Mouse (Mus musculus) heart, embryonic 11.5 days (tissue): Measurements from ENCODE around the gene Smco3. TPM values are rescaled to one million over a fixed set of nuclear protein-coding genes. Genes with fewer than 3 reads are reported as not detected.
"Not testable (repeated sequence)": the region's sequence is repeated elsewhere in the genome, so short reads cannot be mapped to it uniquely, and the experiment has no call there.

ENCODE experiments used
- ATAC-seq: fragments of 200-750 bp; cut with Nextera tagmentation; replicated peaks from 2 replicates; pipeline ENCODE4 v1.8.0; 2017; ENCODE audit warnings: moderate library complexity; ENCODE audit not compliant: insufficient number of reproducible peaks, low FRiP score, low TSS enrichment
- H3K27ac ChIP-seq: fragments of 300-500 bp; sonication (generic); 2 replicates; pipeline ENCODE4 v1.5.1; 2014; ENCODE audit warnings: mild to moderate bottlenecking, low read depth, low read length
- H3K27me3 ChIP-seq: fragments of 300-500 bp; sonication (generic); 2 replicates; pipeline ENCODE4 v1.6.1; 2014; ENCODE audit warnings: mild to moderate bottlenecking, low read length, mixed read lengths; ENCODE audit not compliant: control insufficient read depth, insufficient read depth
- H3K36me3 ChIP-seq: fragments of 300-500 bp; sonication (generic); 2 replicates; pipeline ENCODE4 v1.6.1; 2014; ENCODE audit warnings: mild to moderate bottlenecking, low read length, moderate library complexity, mixed read lengths; ENCODE audit not compliant: control insufficient read depth, insufficient read depth
- H3K4me1 ChIP-seq: fragments of 300-500 bp; sonication (generic); 2 replicates; pipeline ENCODE4 v1.6.1; 2014; ENCODE audit warnings: low read length; ENCODE audit not compliant: control insufficient read depth, insufficient read depth
- H3K4me2 ChIP-seq: fragments of 300-500 bp; sonication (generic); 2 replicates; pipeline ENCODE4 v1.6.1; 2014; ENCODE audit warnings: mild to moderate bottlenecking, moderate library complexity
- H3K4me3 ChIP-seq: fragments of 300-500 bp; sonication (generic); 2 replicates; pipeline ENCODE4 v1.5.1; 2014; ENCODE audit warnings: low read depth, low read length
- H3K9ac ChIP-seq: fragments of 300-500 bp; sonication (generic); 2 replicates; pipeline ENCODE4 v1.6.1; 2014; ENCODE audit warnings: mild to moderate bottlenecking, low read depth, low read length, moderate library complexity
- H3K9me3 ChIP-seq: fragments of 300-500 bp; sonication (generic); replicated peaks from 2 replicates; pipeline ENCODE4 v1.6.1; 2016; ENCODE audit warnings: low read length; ENCODE audit not compliant: control insufficient read depth
- WGBS: fragments of 180-500 bp; shearing (Covaris S2); extraction: QIAGEN DNeasy Blood & Tissue Kit; methylation state at CpG from one replicate; pipeline ENCODE4 v1.1.7; 2014; ENCODE audit not compliant: insufficient replicate concordance; 5-methylcytosine and 5-hydroxymethylcytosine counted together
- polyA plus RNA-seq: library from polyadenylated mRNA; unstranded; fragments of >200 nt; fragmentation: Nextera tagmentation; extraction: Ambion mirVana; gene quantifications from 2 replicates; pipeline ENCODE4 v1.2.1, GENCODE M21; 2014

Smco3 gene
- not detected in 2 replicates for polyA plus RNA-seq

DNA sequence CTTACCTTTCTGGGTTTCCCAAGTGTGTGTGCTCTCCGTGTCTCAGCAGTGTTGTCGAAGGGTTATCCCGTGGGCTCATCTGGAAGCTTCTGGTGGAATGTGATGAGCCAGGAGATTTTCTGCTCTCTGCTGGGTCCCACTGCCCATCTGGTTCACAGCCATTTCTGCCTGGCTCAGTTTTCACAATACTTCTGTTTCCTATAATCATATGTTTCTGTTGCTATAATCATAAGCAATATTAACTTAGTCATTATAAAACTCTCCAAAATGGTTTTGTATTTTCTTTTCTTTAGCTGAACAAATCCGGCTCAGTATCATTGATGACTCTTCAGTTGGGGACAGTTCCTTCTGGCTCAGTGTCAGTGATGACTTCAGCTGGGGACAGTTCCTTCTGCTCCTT, at the start of gene Smco3:
Gene Smco3 (minus strand): TSS at position 101 of the 400 bp plus-strand sequence.
- WGBS = 41% methylated on average over 4 of the region's 4 CpGs
- Histone ChIP-seq H3K27ac (no peak within 1 kb of the TSS), H3K9ac (no peak within 1 kb of the TSS), H3K4me3 (no peak within 1 kb of the TSS), H3K4me2 (no peak within 1 kb of the TSS), H3K27me3 (no peaks in the 10 kb centered on the region), H3K9me3 (no peaks in the 10 kb centered on the region), H3K36me3 (no peaks in the 10 kb centered on the region), H3K4me1 (no peaks in the 10 kb centered on the region)
- ATAC-seq = no peak

GRCm38 (mm10) chr6:136884766-136885165, 49.5 kb upstream of the Smco3 start:
- not testable (repeated sequence) for ATAC-seq, H3K36me3 ChIP-seq, H3K27me3 ChIP-seq, H3K9me3 ChIP-seq, H3K9ac ChIP-seq, H3K4me3 ChIP-seq, H3K4me1 ChIP-seq, H3K27ac ChIP-seq, H3K4me2 ChIP-seq
- WGBS = 48% methylated on average over 1 of the region's 1 CpGs

- no peaks in the 10 kb centered on the region for H3K9me3 ChIP-seq
- H3K4me1 ChIP-seq = no peaks in the 10 kb centered on the region
- no peaks in the 10 kb centered on the region for H3K27me3 ChIP-seq
- no peaks in the 10 kb centered on the region for H3K36me3 ChIP-seq
- no peak overlapping the region for H3K9ac ChIP-seq
- 90% methylated on average over 6 of the region's 6 CpGs for WGBS
- H3K27ac ChIP-seq = no peak overlapping the region
- no peak overlapping the region for H3K4me3 ChIP-seq
- no peak overlapping the region for H3K4me2 ChIP-seq
- no peak for ATAC-seq
These were observed 48.7 kb upstream of the Smco3 start for GRCm38 (mm10) chr6:136883961-136884360.

DNA sequence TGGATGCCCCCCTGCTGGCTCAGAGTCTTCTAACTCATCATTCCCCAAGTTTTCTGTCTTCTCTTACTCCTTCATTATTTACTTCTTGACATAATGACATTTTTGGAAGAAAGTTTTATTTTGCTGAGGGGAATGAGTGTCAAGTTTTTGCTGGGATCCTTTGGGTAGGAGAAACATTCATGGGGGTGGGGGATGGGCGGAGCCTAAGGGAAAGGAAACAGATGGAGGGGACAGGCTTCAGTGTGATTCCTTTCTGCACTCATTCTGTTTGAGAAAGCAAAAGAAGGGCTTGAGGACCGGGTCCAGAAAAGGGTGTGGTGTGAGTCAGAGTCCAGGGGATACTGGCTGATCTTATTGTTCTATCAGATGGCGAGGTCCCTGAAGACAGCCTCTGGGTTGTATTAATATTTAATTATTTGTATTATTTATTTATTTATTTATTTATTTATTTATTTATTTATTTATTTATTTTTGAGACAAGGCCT, 48.2 kb upstream of the Smco3 start:
- WGBS = 74% methylated on average over 3 of the region's 3 CpGs
- no peak overlapping the region for H3K27ac ChIP-seq

DNA sequence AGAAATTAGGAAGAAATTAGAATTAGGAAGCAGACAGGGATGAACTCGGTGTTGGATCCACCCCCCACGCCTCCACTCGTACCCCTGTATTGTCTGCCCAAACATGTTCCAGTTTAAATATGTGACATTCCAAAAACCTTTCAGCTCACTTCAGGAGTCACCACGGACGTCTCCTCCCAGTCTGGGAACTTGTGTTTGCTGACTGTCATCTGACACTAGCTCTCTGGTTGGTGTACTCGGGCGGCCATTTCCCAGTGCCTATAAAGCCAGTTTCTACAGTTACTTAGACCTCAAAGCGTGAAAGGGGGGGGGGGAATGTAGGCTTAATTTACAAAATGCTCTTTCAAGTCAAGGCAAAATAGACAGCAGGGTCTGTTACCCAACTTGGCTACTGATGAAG, 46.4 kb upstream of the Smco3 start:
- no peaks in the 10 kb centered on the region for H3K36me3 ChIP-seq
- no peak overlapping the region for H3K4me2 ChIP-seq
- no peaks in the 10 kb centered on the region for H3K4me1 ChIP-seq
- no peak overlapping the region for H3K27ac ChIP-seq
- H3K9me3 ChIP-seq = no peaks in the 10 kb centered on the region
- no peak overlapping the region for H3K4me3 ChIP-seq
- H3K27me3 ChIP-seq = no peaks in the 10 kb centered on the region
- no peak for ATAC-seq
- H3K9ac ChIP-seq = no peak overlapping the region
- WGBS = 65% methylated on average over 8 of the region's 8 CpGs

More for the DNA sequence above, 48.2 kb upstream of the Smco3 start:
- Histone ChIP-seq H3K4me1 (no peaks in the 10 kb centered on the region), H3K9ac (no peak overlapping the region), H3K27me3 (no peaks in the 10 kb centered on the region), H3K4me3 (no peak overlapping the region), H3K36me3 (no peaks in the 10 kb centered on the region), H3K9me3 (no peaks in the 10 kb centered on the region), H3K4me2 (no peak overlapping the region)
- ATAC-seq = no peak

DNA sequence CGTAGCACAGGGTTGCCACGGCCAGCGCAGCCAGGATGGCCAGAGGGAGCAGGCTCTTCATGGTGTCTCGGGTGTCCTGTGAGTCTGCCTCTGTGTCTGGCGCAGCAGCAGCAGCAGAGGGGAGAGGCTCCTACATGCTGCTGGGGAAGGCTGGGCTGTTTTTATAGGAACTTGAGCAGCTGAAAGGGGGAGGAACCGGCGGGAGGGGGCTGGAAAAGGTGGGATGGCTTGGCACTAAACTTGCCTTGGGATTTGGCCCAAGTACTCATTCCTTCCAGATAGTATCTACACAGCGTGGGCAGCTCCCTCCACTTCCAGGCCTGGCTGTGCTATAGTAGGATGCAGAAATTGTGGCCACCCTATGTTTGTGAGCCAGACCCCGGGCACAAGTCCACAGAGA, 40.4 kb upstream of the Smco3 start, which contains the start of gene Mgp:
Gene Mgp (minus strand): TSS at position 154 of the 400 bp plus-strand sequence.
- ATAC-seq = 0 out of 2 replicates have a peak, but pooled peaks have one; percentile 35
- no peak within 1 kb of the TSS for H3K27ac ChIP-seq

GRCm38 (mm10) chr6:136874599-136874998, 39.3 kb upstream of the Smco3 start:
- Histone ChIP-seq H3K9me3 (no peaks in the 10 kb centered on the region), H3K4me1 (peaks cover 9% of the 10 kb centered on the region), H3K27me3 (no peaks in the 10 kb centered on the region), H3K9ac (no peak overlapping the region), H3K36me3 (no peaks in the 10 kb centered on the region), H3K27ac (no peak overlapping the region), H3K4me3 (no peak overlapping the region), H3K4me2 (peak overlapping the region; percentile 20)
- 43% methylated on average over 8 of the region's 8 CpGs for WGBS
- ATAC-seq = no peak

More for the DNA sequence above, 40.4 kb upstream of the Smco3 start, which contains the start of gene Mgp:
- Histone ChIP-seq H3K36me3 (no peaks in the 10 kb centered on the region), H3K4me3 (peak within 1 kb of the TSS; percentile 28), H3K4me1 (peaks cover 9% of the 10 kb centered on the region), H3K27me3 (no peaks in the 10 kb centered on the region), H3K4me2 (peak within 1 kb of the TSS; percentile 50), H3K9me3 (no peaks in the 10 kb centered on the region), H3K9ac (peak within 1 kb of the TSS; percentile 64)
- WGBS = 24% methylated on average over 9 of the region's 9 CpGs

DNA sequence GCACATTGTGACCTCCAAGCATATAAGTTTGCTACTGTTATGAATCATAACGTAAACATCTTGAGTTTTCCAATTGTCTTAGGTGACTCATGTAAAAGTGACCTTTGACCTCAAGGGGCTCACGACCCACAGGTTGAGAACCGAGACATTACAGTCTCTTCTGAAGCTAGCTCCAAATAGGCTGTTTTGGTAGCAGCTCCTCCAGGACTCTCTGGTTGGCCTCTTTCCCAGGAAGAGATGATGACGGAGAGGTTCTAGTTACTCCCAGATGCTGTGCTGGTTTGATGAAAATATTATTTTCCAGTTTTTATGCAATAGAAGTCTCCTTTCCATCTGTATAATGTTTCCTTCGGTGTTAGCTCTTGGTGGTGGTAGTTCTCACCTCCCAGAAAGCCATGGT, 33.7 kb upstream of the Smco3 start:
- no peak for ATAC-seq
- Histone ChIP-seq H3K4me3 (no peak overlapping the region), H3K27me3 (no peaks in the 10 kb centered on the region), H3K4me1 (no peaks in the 10 kb centered on the region), H3K4me2 (no peak overlapping the region), H3K27ac (no peak overlapping the region), H3K36me3 (no peaks in the 10 kb centered on the region), H3K9ac (no peak overlapping the region), H3K9me3 (no peaks in the 10 kb centered on the region)
- WGBS = 78% methylated on average over 5 of the region's 5 CpGs

DNA sequence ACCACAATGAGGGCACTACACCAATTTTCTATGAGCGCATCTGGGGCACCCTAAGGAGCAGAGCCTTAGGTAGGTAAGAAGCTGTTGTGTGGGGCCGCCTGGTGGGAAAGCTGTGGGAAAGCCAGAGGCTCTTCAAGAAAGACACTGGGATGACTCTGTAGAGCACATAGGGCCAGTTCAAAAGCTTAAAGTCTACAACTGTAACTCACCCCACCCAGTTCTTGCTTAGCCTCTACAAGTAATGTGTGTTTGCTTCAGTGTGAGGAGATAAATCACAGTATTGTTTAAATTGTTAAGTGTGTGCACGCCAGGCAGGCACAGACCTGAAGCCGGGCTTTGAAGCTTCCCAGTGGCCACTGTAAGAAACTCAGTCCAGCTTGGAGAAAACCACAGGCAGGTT, 30.9 kb upstream of the Smco3 start:
- 68% methylated on average over 4 of the region's 4 CpGs for WGBS
- ATAC-seq = no peak
- Histone ChIP-seq H3K9ac (no peak overlapping the region), H3K9me3 (no peaks in the 10 kb centered on the region), H3K4me1 (no peaks in the 10 kb centered on the region), H3K4me2 (no peak overlapping the region), H3K36me3 (no peaks in the 10 kb centered on the region), H3K27ac (no peak overlapping the region), H3K4me3 (no peak overlapping the region), H3K27me3 (no peaks in the 10 kb centered on the region)
